Mouse (Mus musculus): ENCODE data around the gene Msi2.

Gene Msi2

DNA sequence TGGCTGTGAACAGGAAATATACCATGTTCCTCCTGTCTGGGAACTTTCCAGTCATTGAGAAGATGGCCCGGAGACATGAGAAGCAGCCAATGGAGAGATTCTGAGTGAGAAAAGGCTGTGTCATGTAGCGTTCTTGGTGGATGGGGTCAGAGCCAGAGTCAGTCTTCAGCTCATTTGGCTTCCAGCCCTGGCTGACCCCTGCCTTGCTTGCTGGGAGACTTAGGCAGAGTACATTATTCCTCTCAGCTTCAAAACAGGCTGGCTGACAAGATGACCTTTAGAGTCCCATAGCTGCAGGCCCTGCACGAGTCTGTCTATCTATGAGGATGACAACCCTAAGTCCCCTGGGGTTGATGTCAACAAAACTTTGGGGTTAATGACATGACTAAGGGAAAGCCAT, 348.4 kb downstream of the Msi2 start:
- no peak for DNase-seq (ENCODE audit: low spot score in 2 of 2)

- DNase-seq (ENCODE audit: low spot score in 2 of 2), result no peak
These were observed 350.8 kb downstream of the Msi2 start for GRCm38 (mm10) chr11:88367501-88367900.

- no peak for DNase-seq (ENCODE audit: low spot score in 2 of 2)
These were observed 352.3 kb downstream of the Msi2 start for GRCm38 (mm10) chr11:88365914-88366540.

- no peak for DNase-seq (ENCODE audit: low spot score in 2 of 2)
These were observed 354.1 kb downstream of the Msi2 start for GRCm38 (mm10) chr11:88364231-88364630.

GRCm38 (mm10) chr11:88363481-88363880, 354.8 kb downstream of the Msi2 start:
- no peak for DNase-seq (ENCODE audit: low spot score in 2 of 2)

- no peak for DNase-seq (ENCODE audit: low spot score in 2 of 2)
These were observed 358.6 kb downstream of the Msi2 start for GRCm38 (mm10) chr11:88359736-88360135.

DNA sequence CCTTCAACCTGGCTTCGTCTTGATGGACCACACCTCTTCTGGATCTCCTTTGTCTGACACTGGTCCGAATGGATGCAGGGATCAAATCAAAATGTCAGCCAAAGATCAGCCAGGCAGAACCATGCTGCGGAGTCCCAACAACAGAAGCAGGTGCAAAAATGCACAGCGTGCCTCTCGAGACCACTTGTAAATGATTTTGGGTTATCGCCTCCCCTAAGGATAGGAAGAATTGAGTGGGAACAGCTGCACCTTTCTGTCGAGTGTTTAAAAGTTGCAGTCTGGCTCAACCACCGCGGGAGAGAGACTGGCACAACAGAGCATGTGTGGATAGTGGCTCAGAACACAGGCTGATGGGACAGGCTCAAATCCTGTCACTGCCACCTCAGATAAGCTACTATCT, 361.0 kb downstream of the Msi2 start:
- no peak for DNase-seq (ENCODE audit: low spot score in 2 of 2)

DNA sequence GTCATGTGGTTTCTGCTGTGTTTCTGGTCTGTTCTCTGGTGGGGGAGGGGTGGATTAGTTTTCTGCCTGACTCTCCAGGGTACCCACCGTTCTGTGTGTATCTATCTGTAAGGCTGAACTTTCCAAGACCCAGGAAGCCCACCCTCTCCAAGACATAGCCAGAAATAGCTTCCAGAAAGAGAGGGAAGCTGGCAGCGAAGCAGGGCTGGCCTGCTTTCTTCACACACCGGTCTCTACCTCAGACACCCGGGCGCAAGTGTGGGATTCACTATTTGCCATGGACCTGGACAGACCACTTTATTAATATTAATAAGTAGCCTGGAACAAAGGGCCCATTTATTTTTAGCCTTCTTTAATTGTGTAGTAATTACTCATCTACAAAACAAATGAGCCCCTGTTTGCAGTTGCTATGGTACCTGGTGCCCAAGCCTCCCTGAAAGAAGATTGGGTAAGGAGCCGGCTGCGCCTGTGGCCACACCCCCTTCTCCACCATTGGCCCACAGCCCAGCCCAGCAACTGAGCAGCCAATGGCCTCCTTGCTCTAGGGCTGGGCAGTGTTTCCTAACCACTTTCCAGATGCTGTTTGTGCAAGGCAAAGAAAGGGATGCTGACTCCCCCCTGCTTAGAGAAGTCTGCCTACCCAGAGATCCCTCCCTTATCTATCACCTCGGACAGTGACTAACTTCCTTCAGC, 361.6 kb downstream of the Msi2 start:
- peak in 1 of 2 experiments; percentile 48 for DNase-seq (ENCODE audit: low spot score in 2 of 2)

- DNase-seq (ENCODE audit: low spot score in 2 of 2), result no peak
These were observed 362.3 kb downstream of the Msi2 start for GRCm38 (mm10) chr11:88356016-88356415.

- no peak for DNase-seq (ENCODE audit: low spot score in 2 of 2)
These were observed 363.5 kb downstream of the Msi2 start for GRCm38 (mm10) chr11:88354771-88355170.

DNA sequence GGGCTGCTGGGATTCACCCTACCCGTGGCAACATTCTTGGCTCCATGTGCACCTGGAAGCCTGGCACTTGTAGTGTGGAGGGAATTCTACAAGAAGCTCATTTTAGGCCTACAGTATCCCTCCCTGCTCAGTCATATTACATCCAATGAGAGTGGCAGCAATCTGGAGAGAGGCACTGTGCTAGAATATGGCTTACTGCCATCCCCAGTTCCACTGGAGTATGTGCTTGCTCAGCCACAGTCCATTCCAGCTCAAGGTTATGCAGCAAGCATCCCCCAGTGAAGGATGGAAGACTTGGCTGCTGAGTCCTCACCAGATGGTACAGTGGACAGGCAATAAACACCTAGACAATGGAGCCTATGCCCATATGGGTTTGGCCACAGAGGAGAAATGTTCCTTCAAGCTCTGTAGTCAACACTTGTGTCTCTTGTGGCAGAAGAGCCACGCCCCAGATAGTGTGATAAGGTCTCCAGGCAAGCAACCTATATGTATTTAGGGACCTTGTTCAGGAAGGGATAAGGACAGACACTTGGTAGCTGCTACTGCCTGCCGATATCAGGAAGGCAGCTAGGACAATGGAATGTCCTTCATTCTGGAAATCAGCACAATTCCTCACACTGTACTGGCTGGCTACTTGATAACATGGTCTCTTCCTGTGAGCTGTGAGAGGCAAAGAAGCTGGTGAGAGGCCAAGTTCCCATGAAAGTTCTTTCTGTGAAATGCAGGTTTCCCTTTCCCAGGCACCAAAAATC, 366.4 kb downstream of the Msi2 start:
- no peak for DNase-seq (ENCODE audit: low spot score in 2 of 2)

DNA sequence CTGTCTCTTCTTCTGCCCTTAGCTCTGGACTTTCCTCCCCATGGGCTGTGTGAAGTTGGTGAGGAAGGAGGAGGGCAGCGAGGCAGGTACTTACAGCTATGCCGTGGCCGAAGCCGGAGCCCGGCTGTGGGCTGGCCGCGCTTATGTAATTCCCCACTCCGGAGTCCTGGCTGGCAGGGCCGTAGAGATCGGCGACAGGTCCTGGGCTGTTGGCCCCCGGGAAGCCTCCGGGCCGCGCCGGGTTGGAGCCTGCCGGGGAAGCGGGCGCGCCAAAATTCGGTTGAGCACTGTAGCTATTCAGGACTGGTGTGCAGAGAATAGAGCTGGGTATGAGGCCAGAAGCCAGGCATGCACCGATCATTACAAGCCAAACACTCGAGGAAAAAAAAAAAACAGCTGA, 369.6 kb downstream of the Msi2 start:
- DNase-seq (ENCODE audit: low spot score in 2 of 2), result no peak

- no peak for DNase-seq (ENCODE audit: low spot score in 2 of 2)
These were observed 370.3 kb downstream of the Msi2 start for GRCm38 (mm10) chr11:88348056-88348455.

GRCm38 (mm10) chr11:88346066-88346465, 372.2 kb downstream of the Msi2 start:
- no peak for DNase-seq (ENCODE audit: low spot score in 2 of 2)

DNA sequence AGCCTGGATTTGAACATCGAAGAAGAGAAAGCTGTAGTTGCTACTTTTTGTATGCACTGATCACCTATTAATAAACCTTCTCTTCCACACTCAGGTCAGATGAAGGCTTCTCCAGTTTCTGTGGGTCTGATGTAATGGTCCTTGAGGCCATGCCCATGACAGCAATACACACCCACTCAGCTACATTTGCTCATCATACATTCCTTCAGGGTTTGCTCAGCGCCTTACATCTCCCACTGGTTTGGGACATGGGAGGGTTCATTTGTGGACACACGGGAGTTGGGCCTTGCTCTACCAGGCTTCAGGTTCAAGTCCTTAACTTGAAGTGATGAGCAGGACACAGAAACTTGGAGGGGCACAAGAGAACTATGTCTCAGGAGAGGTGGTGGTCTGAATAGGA, 380.4 kb downstream of the Msi2 start:
- no peak for DNase-seq (ENCODE audit: low spot score in 2 of 2)

DNA sequence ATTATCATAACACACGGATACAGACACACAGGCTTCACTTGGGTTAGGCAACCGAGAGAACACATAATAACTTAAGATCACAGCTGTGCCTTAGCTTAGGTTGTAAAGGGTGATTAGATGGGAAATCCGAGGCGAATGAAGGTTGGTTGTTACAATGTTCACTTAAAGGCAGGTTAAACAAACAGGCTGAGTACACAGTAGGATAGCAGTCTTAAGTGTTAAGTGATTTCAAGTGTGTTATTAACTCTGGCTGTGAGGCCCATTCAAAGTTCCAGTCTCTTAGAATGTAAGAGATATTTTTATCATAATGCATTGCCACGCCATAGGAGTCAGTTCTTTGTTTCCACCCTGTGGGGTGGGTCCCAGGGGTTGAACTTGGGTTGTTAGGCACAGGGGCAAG, 383.4 kb downstream of the Msi2 start:
- DNase-seq (ENCODE audit: low spot score in 2 of 2), result no peak

DNA sequence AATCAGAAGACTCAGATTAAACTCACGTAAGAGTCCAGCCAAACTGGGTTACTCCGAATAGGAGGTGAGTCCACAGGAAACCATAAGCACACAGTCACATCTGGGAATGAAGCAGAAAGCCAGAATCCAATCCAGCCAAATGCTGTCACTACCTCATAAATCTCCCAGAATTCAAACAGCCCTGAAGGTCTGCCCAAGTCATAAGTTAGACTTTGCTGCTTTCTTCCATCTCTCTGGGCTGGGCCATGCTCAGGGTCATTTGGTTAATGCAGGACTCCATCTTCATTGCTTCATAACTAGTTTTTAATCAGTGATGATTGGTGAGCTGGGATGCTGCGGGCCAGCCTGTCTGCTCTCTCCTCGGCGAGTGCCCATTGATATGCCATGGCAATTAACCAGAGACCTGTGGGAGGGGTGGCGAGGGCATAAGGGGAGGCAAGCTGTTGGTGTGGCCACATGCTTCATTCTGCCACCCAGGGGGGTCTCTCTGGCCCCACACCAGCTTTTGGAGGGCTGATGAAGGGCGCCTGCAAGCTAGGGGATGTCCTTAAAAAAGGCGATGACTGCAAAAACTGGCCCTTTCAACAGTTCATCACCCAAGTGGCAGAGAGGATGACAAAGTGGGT, 385.9 kb downstream of the Msi2 start:
- no peak for DNase-seq (ENCODE audit: low spot score in 2 of 2)

- DNase-seq (ENCODE audit: low spot score in 2 of 2), result no peak
These were observed 386.6 kb downstream of the Msi2 start for GRCm38 (mm10) chr11:88331722-88332121.

- DNase-seq (ENCODE audit: low spot score in 2 of 2), result peak in 1 of 2 experiments; percentile 48
These were observed 387.5 kb downstream of the Msi2 start for GRCm38 (mm10) chr11:88330799-88331198.

GRCm38 (mm10) chr11:88328813-88329595, 389.3 kb downstream of the Msi2 start:
- no peak for DNase-seq (ENCODE audit: low spot score in 2 of 2)

- no peak for DNase-seq (ENCODE audit: low spot score in 2 of 2)
These were observed 391.3 kb downstream of the Msi2 start for GRCm38 (mm10) chr11:88327016-88327415.

- DNase-seq (ENCODE audit: low spot score in 2 of 2), result no peak
These were observed 399.5 kb downstream of the Msi2 start for GRCm38 (mm10) chr11:88318850-88319249.
